Mouse (Mus musculus): ENCODE data around the gene Slc12a3. TPM values are rescaled to one million over a fixed set of nuclear protein-coding genes. Genes with fewer than 3 reads are reported as not detected.

Slc12a3 gene
- total and polyA plus RNA-seq, 3 experiments = 0.17 TPM; not detected in 2

DNA sequence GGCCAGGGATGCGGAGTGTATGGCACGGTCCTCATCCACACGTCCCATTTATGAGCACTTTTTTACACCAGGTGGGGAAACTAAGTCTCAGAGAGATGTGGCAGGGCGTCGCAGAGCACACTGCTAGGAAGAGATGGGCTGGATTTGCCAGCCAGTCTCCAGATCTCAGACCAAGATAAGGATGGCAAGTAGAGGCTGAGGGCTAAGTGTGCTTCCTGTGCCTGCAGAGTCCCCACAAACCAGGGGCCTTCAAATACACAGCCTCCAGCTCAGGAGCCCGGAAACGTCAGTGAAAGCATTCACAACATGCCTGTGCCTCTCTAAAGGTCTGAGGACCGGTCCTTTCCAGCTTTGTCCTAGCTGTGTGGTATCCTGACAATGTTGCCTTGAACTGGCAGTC lies 8.6 kb downstream of the Slc12a3 start:
- H3K36me3 ChIP-seq (replicated peaks in 1 of 2; ENCODE audit: control insufficient read depth in 1 of 2, insufficient read depth in 1 of 2, low read length in 1 of 2) = no peaks in the 10 kb centered on the region
- peaks cover 0 to 14% of the 10 kb centered on the region in 2 experiments; a peak in 3 of 4 replicates for H3K4me1 ChIP-seq (ENCODE audit: control insufficient read depth in 1 of 2, insufficient read depth in 2 of 2)
- no peaks in the 10 kb centered on the region for H3K79me2 ChIP-seq (replicated peaks; ENCODE audit: control insufficient read depth, extremely low read depth, insufficient read depth, poor library complexity, severe bottlenecking)
- H3K9me3 ChIP-seq (replicated peaks; ENCODE audit: low read length) = no peaks in the 10 kb centered on the region
- H3K27ac ChIP-seq (ENCODE audit: insufficient read depth, low read depth) = no peak overlapping the region
- no peak overlapping the region for H3K4me3 ChIP-seq (replicated peaks in 1 of 3; ENCODE audit: low read depth in 2 of 3, low read length in 2 of 3, poor library complexity in 1 of 3)
- H3K4me2 ChIP-seq (ENCODE audit: insufficient read depth, low read depth, poor library complexity, severe bottlenecking) = no peak overlapping the region
- no peak for TF ChIP-seq PAX5 (IDR thresholded peaks at IDR 0.05; ENCODE audit: low read length)
- TF ChIP-seq ETS1 (conservative IDR thresholded peaks at IDR 0.05; ENCODE audit: low read depth, low read length) = no peak
- no peak for TF ChIP-seq SIN3A (IDR thresholded peaks at IDR 0.05; ENCODE audit: low read length)
- no peak for TF ChIP-seq RCOR1 (conservative IDR thresholded peaks at IDR 0.05; ENCODE audit: low read depth, low read length)
- TF ChIP-seq MEF2A (IDR thresholded peaks at IDR 0.05; ENCODE audit: borderline replicate concordance, low read depth, low read length) = no peak
- TF ChIP-seq JUND (conservative IDR thresholded peaks at IDR 0.05; ENCODE audit: low read depth, low read length) = no peak
- no peak for TF ChIP-seq MAX (IDR thresholded peaks at IDR 0.05; ENCODE audit: low read length)
- TF ChIP-seq USF1 (IDR thresholded peaks at IDR 0.05; ENCODE audit: low read depth, low read length) = no peak
- TF ChIP-seq POLR2AphosphoS2 (IDR thresholded peaks at IDR 0.05; ENCODE audit: low read depth, low read length) = no peak
- TF ChIP-seq E2F4 (IDR thresholded peaks at IDR 0.05; ENCODE audit: insufficient replicate concordance, low read depth, low read length) = no peak
- TF ChIP-seq TBP (conservative IDR thresholded peaks at IDR 0.05; ENCODE audit: low read depth, low read length) = no peak
- no peak for TF ChIP-seq BHLHE40 (IDR thresholded peaks at IDR 0.05; ENCODE audit: low read depth, low read length)
- no peak for TF ChIP-seq NELFE (IDR thresholded peaks at IDR 0.05; ENCODE audit: low read depth, low read length)
- no peak for TF ChIP-seq MXI1 (IDR thresholded peaks at IDR 0.05; ENCODE audit: low read depth, low read length)
- no peak for TF ChIP-seq NRF1 (IDR thresholded peaks at IDR 0.05; ENCODE audit: low read depth, low read length)
- no peak for TF ChIP-seq JUN (IDR thresholded peaks at IDR 0.05; ENCODE audit: insufficient read depth, low read depth, low read length)
- TF ChIP-seq IRF4 (IDR thresholded peaks at IDR 0.05; ENCODE audit: low read depth, low read length) = no peak
- no peak for TF ChIP-seq ZMIZ1 (IDR thresholded peaks at IDR 0.05; ENCODE audit: low read depth, low read length)
- TF ChIP-seq GABPA (IDR thresholded peaks at IDR 0.05; ENCODE audit: insufficient replicate concordance, low read depth, low read length) = no peak
- no peak for TF ChIP-seq TCF12 (IDR thresholded peaks at IDR 0.05; ENCODE audit: low read depth, low read length)
- no peak for DNase-seq (ENCODE audit: extremely low read depth)
- no peaks in the 10 kb centered on the region for H3K27me3 ChIP-seq (replicated peaks)
- dilution Hi-C loops (cut with MboI; ENCODE audit: extremely low pct_ligation_motif_present, extremely low pct_unique_long_range_greater_than_20kb, low sequenced_read_pairs) = no loop called here
- H3K9ac ChIP-seq (ENCODE audit: insufficient read depth, low read depth) = no peak overlapping the region
- in situ Hi-C loops (cut with MboI; ENCODE audit: low pct_ligation_motif_present, low pct_unique_long_range_greater_than_20kb, low sequenced_read_pairs) = loop anchor here (5.0 to 10.0 kb wide), 3 partner anchors 65 to 357 kb away; partner anchors contain the start of gene Pllp

DNA sequence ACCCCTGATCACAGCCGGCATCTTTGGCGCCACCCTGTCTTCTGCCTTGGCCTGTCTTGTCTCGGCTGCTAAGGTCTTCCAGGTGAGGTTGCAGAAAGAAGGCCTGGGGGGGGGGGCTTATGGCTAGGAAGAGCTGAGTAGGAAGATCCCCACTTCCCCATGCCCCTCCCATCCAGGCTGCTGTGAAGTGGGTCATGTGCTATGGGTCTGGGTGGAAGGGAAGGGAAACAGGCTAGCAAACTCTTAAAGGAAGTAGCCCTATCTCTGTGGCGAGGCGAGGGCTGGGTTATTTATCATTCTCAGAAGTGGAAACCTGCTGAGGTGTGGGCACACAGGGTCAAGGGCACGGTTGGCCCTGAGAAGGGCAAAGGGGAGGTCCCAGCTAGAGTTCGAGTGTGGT lies 11.8 kb downstream of the Slc12a3 start:
- no peak for DNase-seq (ENCODE audit: extremely low read depth)
- dilution Hi-C loops (cut with MboI; ENCODE audit: extremely low pct_ligation_motif_present, extremely low pct_unique_long_range_greater_than_20kb, low sequenced_read_pairs) (no loop called here), in situ Hi-C loops (cut with MboI; ENCODE audit: low pct_ligation_motif_present, low pct_unique_long_range_greater_than_20kb, low sequenced_read_pairs) (no loop called here)
- no peak for TF ChIP-seq HCFC1 (IDR thresholded peaks at IDR 0.05; ENCODE audit: low read depth, low read length)
- no peak for TF ChIP-seq PAX5 (IDR thresholded peaks at IDR 0.05; ENCODE audit: low read length)
- no peak for TF ChIP-seq CHD2 (IDR thresholded peaks at IDR 0.05; ENCODE audit: low read length)
- TF ChIP-seq GABPA (IDR thresholded peaks at IDR 0.05; ENCODE audit: insufficient replicate concordance, low read depth, low read length) = no peak
- TF ChIP-seq CTCF (conservative IDR thresholded peaks at IDR 0.05 in 1 of 2, IDR thresholded peaks at IDR 0.05 in 1 of 2; ENCODE audit: low read depth in 2 of 2, low read length in 2 of 2) = no peak
- no peak for TF ChIP-seq EP300 (IDR thresholded peaks at IDR 0.05; ENCODE audit: low read length)
- no peak for TF ChIP-seq JUND (conservative IDR thresholded peaks at IDR 0.05; ENCODE audit: low read depth, low read length)
- TF ChIP-seq CHD1 (IDR thresholded peaks at IDR 0.05; ENCODE audit: low read depth, low read length) = no peak
- no peak for TF ChIP-seq TBP (conservative IDR thresholded peaks at IDR 0.05; ENCODE audit: low read depth, low read length)
- TF ChIP-seq NRF1 (IDR thresholded peaks at IDR 0.05; ENCODE audit: low read depth, low read length) = no peak
- Histone ChIP-seq H3K79me2 (replicated peaks; ENCODE audit: control insufficient read depth, extremely low read depth, insufficient read depth, poor library complexity, severe bottlenecking) (no peaks in the 10 kb centered on the region), H3K9me3 (replicated peaks; ENCODE audit: low read length) (no peaks in the 10 kb centered on the region), H3K9ac (ENCODE audit: insufficient read depth, low read depth) (no peak overlapping the region), H3K4me1 (ENCODE audit: control insufficient read depth in 1 of 2, insufficient read depth in 2 of 2) (peaks cover 5 to 32% of the 10 kb centered on the region in 2 experiments), H3K36me3 (replicated peaks in 1 of 2; ENCODE audit: control insufficient read depth in 1 of 2, insufficient read depth in 1 of 2, low read length in 1 of 2) (no peaks in the 10 kb centered on the region), H3K4me2 (ENCODE audit: insufficient read depth, low read depth, poor library complexity, severe bottlenecking) (no peak overlapping the region), H3K27me3 (replicated peaks) (no peaks in the 10 kb centered on the region), H3K27ac (ENCODE audit: insufficient read depth, low read depth) (no peak overlapping the region), H3K4me3 (replicated peaks in 1 of 3; ENCODE audit: low read depth in 2 of 3, low read length in 2 of 3, poor library complexity in 1 of 3) (no peak overlapping the region)

All from CH12.LX (cell line).